Mouse (Mus musculus): ENCODE results near the gene Tomm40.

- TF ChIP-seq ZC3H11A (IDR thresholded peaks at IDR 0.05; ENCODE audit: borderline replicate concordance, low read depth, low read length), result no peak
- TF ChIP-seq HCFC1 (IDR thresholded peaks at IDR 0.05; ENCODE audit: borderline replicate concordance, insufficient read depth, low read length), result no peak
- TF ChIP-seq ZNF384 (IDR thresholded peaks at IDR 0.05; ENCODE audit: low read depth, low read length), result no peak
- no peak for TF ChIP-seq MAFK (IDR thresholded peaks at IDR 0.05; ENCODE audit: insufficient read depth, low read depth, low read length)
- no peak for TF ChIP-seq CHD2 (IDR thresholded peaks at IDR 0.05; ENCODE audit: low read depth, low read length)
Observed at GRCm38 (mm10) chr7:19743791-19744190, 28.6 kb upstream of the Tomm40 start.
